Mouse (Mus musculus): ENCODE measurements around the gene Supt16.

- TF ChIP-seq EP300 (IDR thresholded peaks at IDR 0.05; ENCODE audit: low read depth) (no peak), CTCF (IDR thresholded peaks at IDR 0.05; ENCODE audit: low read depth) (no peak)
Measured at GRCm38 (mm10) chr14:52117241-52117640, 80.0 kb downstream of the Supt16 start.

Measured in liver, postnatal 0 days (tissue).